Mouse (Mus musculus) lung, adult 2 months (tissue): ENCODE measurements around the gene St7.

Source experiments
- CTCF ChIP-seq: fragments of 200-500 bp; IDR thresholded peaks from 2 replicates; pipeline ENCODE4 v1.5.1; 2011; ENCODE audit warnings: mild to moderate bottlenecking, low read length, control low read depth; ENCODE audit not compliant: insufficient read depth
- POLR2A ChIP-seq: fragments of 200-500 bp; IDR thresholded peaks from 2 replicates; pipeline ENCODE4 v1.6.1; 2011; ENCODE audit warnings: low read depth, mild to moderate bottlenecking, control low read depth, low read length, borderline replicate concordance; ENCODE audit errors: extremely low read depth

- TF ChIP-seq CTCF (no peak), POLR2A (no peak)
Observed at GRCm38 (mm10) chr6:17829981-17830380, 137.2 kb downstream of the St7 start.
